Mouse (Mus musculus): ENCODE data around the gene Atxn7l2. TPM values are rescaled to one million over a fixed set of nuclear protein-coding genes. Genes with fewer than 3 reads are reported as not detected.
A peak's percentile ranks its signal among the peaks of the same experiment; 100 is the strongest.
"Not testable (repeated sequence)": the region's sequence is repeated elsewhere in the genome, so short reads cannot be mapped to it uniquely, and the experiment has no call there.

Gene Atxn7l2
- total and polyA plus RNA-seq, 3 experiments = 5.6 to 14.6 TPM; not detected in 1

DNA sequence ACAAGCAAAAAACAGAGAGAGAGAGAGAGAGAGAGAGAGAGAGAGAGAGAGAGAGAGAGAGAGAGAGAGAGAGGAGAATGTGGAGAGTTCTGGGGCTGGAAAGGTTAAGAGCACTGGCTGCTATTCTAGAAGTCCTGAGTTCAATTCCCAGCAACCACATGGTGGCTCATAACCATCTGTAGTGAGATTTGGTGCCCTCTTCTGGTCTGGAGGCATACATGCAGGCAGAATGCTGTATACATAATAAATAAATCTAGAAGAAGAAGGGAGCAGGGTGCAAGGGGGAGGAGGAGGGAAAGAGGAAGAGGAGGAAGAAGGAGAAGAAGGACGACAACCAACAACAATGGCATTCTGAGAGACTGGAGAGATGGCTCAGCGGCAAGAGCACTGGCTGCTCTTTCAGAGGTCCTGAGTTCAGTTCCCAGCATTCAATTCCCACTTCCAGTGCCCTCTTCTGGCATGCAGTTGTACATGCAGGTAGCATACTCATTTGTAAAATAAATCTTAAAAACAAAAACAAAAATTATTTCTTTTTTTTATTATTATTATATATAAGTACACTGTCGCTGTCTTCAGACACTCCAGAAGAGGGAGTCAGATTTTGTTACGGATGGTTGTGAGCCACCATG is 26.9 kb upstream of the Atxn7l2 start:
- not testable (repeated sequence) for H3K9ac ChIP-seq (ENCODE audit: control insufficient read depth, low read depth, low read length, poor library complexity, severe bottlenecking)
- TF ChIP-seq MYC (IDR thresholded peaks at IDR 0.05; ENCODE audit: low read depth, low read length) (0 out of 2 replicates have a peak, but pooled peaks have one; percentile 21), CTCF (IDR thresholded peaks at IDR 0.05 in 2 of 3, conservative IDR thresholded peaks at IDR 0.05 in 1 of 3; ENCODE audit: control insufficient read depth in 1 of 3, insufficient read depth in 1 of 3, low read depth in 2 of 3, low read length in 3 of 3, poor library complexity in 1 of 3, severe bottlenecking in 1 of 3) (peak in 2 of 3 experiments; percentile 16 to 36; a peak in 4 of 6 replicates)

DNA sequence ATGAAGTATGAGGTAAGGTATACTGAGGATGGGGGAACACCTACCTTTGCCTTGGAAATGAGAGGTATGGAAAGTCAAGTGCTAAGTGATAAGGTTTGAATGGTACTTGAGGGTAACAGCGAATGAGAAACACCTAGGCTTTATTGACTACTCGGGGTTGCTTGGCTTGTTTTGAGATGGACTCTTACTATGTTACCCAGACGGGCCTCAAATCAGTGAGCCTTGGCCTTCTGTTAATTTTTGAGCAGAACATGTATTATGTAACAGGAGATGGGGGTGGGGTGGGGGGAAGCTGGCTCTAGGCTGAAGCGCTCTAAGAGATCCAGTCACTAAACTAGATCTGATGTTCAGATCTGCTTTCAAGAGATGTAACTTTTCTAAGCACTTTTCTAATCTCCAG is 20.9 kb upstream of the Atxn7l2 start:
- H3K9ac ChIP-seq (ENCODE audit: control insufficient read depth, low read depth, low read length, poor library complexity, severe bottlenecking) = no peak overlapping the region
- no peaks in the 10 kb centered on the region for H3K36me3 ChIP-seq (ENCODE audit: control insufficient read depth in 1 of 2, insufficient read depth in 2 of 2, low read length in 2 of 2)
- no peak overlapping the region for H3K27ac ChIP-seq (ENCODE audit: control insufficient read depth, low read depth, low read length)
- DNase-seq (ENCODE audit: low read depth, low spot score) = no peak
- peaks cover 11 to 19% of the 10 kb centered on the region in 2 experiments for H3K27me3 ChIP-seq (ENCODE audit: control insufficient read depth in 1 of 2, insufficient read depth in 2 of 2, low read length in 2 of 2)
- no peak overlapping the region for H3K4me3 ChIP-seq (ENCODE audit: control insufficient read depth in 1 of 2, insufficient read depth in 1 of 2, low read depth in 2 of 2, low read length in 2 of 2)
- no peaks in the 10 kb centered on the region for H3K4me1 ChIP-seq (ENCODE audit: control insufficient read depth in 1 of 2, insufficient read depth in 2 of 2, low read length in 2 of 2)
- no peaks in the 10 kb centered on the region for H3K79me2 ChIP-seq (ENCODE audit: control insufficient read depth, insufficient read depth, low read length, poor library complexity)
- TF ChIP-seq ZKSCAN1 (IDR thresholded peaks at IDR 0.05; ENCODE audit: low read depth, low read length) (no peak), ETS1 (IDR thresholded peaks at IDR 0.05; ENCODE audit: low read depth, low read length) (no peak), MYB (IDR thresholded peaks at IDR 0.05; ENCODE audit: low read depth, low read length) (no peak), CHD2 (IDR thresholded peaks at IDR 0.05; ENCODE audit: low read length) (no peak), MAZ (IDR thresholded peaks at IDR 0.05; ENCODE audit: low read depth, low read length) (no peak), BHLHE40 (IDR thresholded peaks at IDR 0.05; ENCODE audit: borderline replicate concordance, low read depth, low read length) (no peak), ZNF384 (IDR thresholded peaks at IDR 0.05; ENCODE audit: low read depth, low read length) (no peak), MXI1 (IDR thresholded peaks at IDR 0.05; ENCODE audit: low read depth, low read length) (no peak), KAT2A (conservative IDR thresholded peaks at IDR 0.05; ENCODE audit: low read depth, low read length) (no peak)
- H3K9me3 ChIP-seq (replicated peaks; ENCODE audit: insufficient read depth, low read length) = no peaks in the 10 kb centered on the region

More for the DNA sequence above, 26.9 kb upstream of the Atxn7l2 start:
- not testable (repeated sequence) for H3K4me3 ChIP-seq (ENCODE audit: control insufficient read depth in 1 of 2, insufficient read depth in 1 of 2, low read depth in 2 of 2, low read length in 2 of 2); H3K36me3 ChIP-seq (ENCODE audit: control insufficient read depth in 1 of 2, insufficient read depth in 2 of 2, low read length in 2 of 2); H3K79me2 ChIP-seq (ENCODE audit: control insufficient read depth, insufficient read depth, low read length, poor library complexity); H3K27me3 ChIP-seq (ENCODE audit: control insufficient read depth in 1 of 2, insufficient read depth in 2 of 2, low read length in 2 of 2); H3K4me1 ChIP-seq (ENCODE audit: control insufficient read depth in 1 of 2, insufficient read depth in 2 of 2, low read length in 2 of 2); H3K9me3 ChIP-seq (replicated peaks; ENCODE audit: insufficient read depth, low read length); H3K27ac ChIP-seq (ENCODE audit: control insufficient read depth, low read depth, low read length)
- peak; percentile 34 for DNase-seq (ENCODE audit: low read depth, low spot score)

DNA sequence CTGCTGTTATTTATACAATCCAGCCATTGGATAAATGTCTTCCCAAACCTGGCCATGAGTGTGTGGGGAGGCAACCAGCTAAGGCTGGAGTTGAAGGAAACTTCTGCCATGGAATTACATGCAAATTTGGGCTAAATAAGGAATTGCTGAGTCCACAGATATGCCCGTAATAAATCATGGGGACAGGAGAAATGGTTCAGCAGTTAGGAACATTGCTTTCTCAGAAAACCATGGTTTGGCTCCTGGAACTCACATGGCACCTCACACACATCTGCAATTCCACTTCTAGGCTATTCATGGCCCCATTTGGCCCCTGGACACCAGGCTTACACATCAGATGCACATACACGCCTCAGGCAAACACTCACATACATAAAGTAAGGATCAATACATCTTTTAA is 16.8 kb upstream of the Atxn7l2 start:
- H3K27me3 ChIP-seq (ENCODE audit: control insufficient read depth in 1 of 2, insufficient read depth in 2 of 2, low read length in 2 of 2) = peaks cover 7 to 18% of the 10 kb centered on the region in 2 experiments
- H3K36me3 ChIP-seq (ENCODE audit: control insufficient read depth in 1 of 2, insufficient read depth in 2 of 2, low read length in 2 of 2) = no peaks in the 10 kb centered on the region
- DNase-seq (ENCODE audit: low read depth, low spot score) = no peak
- no peaks in the 10 kb centered on the region for H3K9me3 ChIP-seq (replicated peaks; ENCODE audit: insufficient read depth, low read length)
- no peak for TF ChIP-seq MAFK (IDR thresholded peaks at IDR 0.05; ENCODE audit: borderline replicate concordance, low read depth, low read length)
- no peak for TF ChIP-seq MEF2A (IDR thresholded peaks at IDR 0.05; ENCODE audit: extremely low read depth, insufficient replicate concordance, low read depth, low read length, poor library complexity, severe bottlenecking)
- no peak for TF ChIP-seq ZC3H11A (IDR thresholded peaks at IDR 0.05; ENCODE audit: low read depth, low read length)
- H3K4me1 ChIP-seq (ENCODE audit: control insufficient read depth in 1 of 2, insufficient read depth in 2 of 2, low read length in 2 of 2) = no peaks in the 10 kb centered on the region
- no peak overlapping the region for H3K4me3 ChIP-seq (ENCODE audit: control insufficient read depth in 1 of 2, insufficient read depth in 1 of 2, low read depth in 2 of 2, low read length in 2 of 2)
- H3K27ac ChIP-seq (ENCODE audit: control insufficient read depth, low read depth, low read length) = no peak overlapping the region
- no peaks in the 10 kb centered on the region for H3K79me2 ChIP-seq (ENCODE audit: control insufficient read depth, insufficient read depth, low read length, poor library complexity)
- no peak overlapping the region for H3K9ac ChIP-seq (ENCODE audit: control insufficient read depth, low read depth, low read length, poor library complexity, severe bottlenecking)

Data from MEL (cell line).